Mouse (Mus musculus) testis, postnatal 14 days (tissue): ENCODE measurements around the gene Dst.

Source experiments
- DNase-seq: peaks from one replicate; pipeline ENCODE4 v3.0.0; 2021; ENCODE audit warnings: low spot score

Gene Dst

GRCm38 (mm10) chr1:33908191-33908962 is at the start of gene Dst:
Gene Dst, plus strand, starts transcription at chr1:33908225.
- DNase-seq = no peak

- no peak for DNase-seq
Measured at GRCm38 (mm10) chr1:33869031-33869430, 39.0 kb upstream of the Dst start.

GRCm38 (mm10) chr1:33869437-33869836 is 38.6 kb upstream of the Dst start:
- DNase-seq = no peak

- no peak for DNase-seq
Measured at GRCm38 (mm10) chr1:33873561-33873960, 34.5 kb upstream of the Dst start.

GRCm38 (mm10) chr1:33875691-33876090 is 32.3 kb upstream of the Dst start:
- peak; percentile 43 for DNase-seq

- no peak for DNase-seq
Measured at GRCm38 (mm10) chr1:33876416-33876815, 31.6 kb upstream of the Dst start.

- DNase-seq = no peak
Measured at GRCm38 (mm10) chr1:33878170-33878569, 29.9 kb upstream of the Dst start.

GRCm38 (mm10) chr1:33883102-33883839 is 24.8 kb upstream of the Dst start:
- peak; percentile 17 for DNase-seq

- no peak for DNase-seq
Measured at GRCm38 (mm10) chr1:33892784-33893183, 15.2 kb upstream of the Dst start.

GRCm38 (mm10) chr1:33896116-33896515 is 11.9 kb upstream of the Dst start:
- no peak for DNase-seq

GRCm38 (mm10) chr1:33896666-33897065 is 11.4 kb upstream of the Dst start:
- no peak for DNase-seq

GRCm38 (mm10) chr1:33897426-33897825 is 10.6 kb upstream of the Dst start:
- DNase-seq = no peak

GRCm38 (mm10) chr1:33898373-33898772 is 9.7 kb upstream of the Dst start:
- no peak for DNase-seq

GRCm38 (mm10) chr1:33900175-33900574 is 7.8 kb upstream of the Dst start:
- no peak for DNase-seq

- peak; percentile 17 for DNase-seq
Measured at GRCm38 (mm10) chr1:33903587-33903986, 4.4 kb upstream of the Dst start.

- DNase-seq = no peak
Measured at GRCm38 (mm10) chr1:33906216-33906615, 1.8 kb upstream of the Dst start.

GRCm38 (mm10) chr1:33906927-33907326 is 1.1 kb upstream of the Dst start:
- DNase-seq = no peak

GRCm38 (mm10) chr1:33907421-33908190 is 419 bp upstream of the Dst start, which contains the start of gene Bend6:
Gene Bend6, minus strand, starts transcription at chr1:33907816.
- peak; percentile 47 for DNase-seq

- DNase-seq = no peak
Measured at GRCm38 (mm10) chr1:33911589-33911988, 3.6 kb downstream of the Dst start.

- DNase-seq = no peak
Measured at GRCm38 (mm10) chr1:33916554-33916953, 8.5 kb downstream of the Dst start.

- DNase-seq = no peak
Measured at GRCm38 (mm10) chr1:33922975-33923374, 14.9 kb downstream of the Dst start.

- no peak for DNase-seq
Measured at GRCm38 (mm10) chr1:33925283-33925682, 17.3 kb downstream of the Dst start.

- DNase-seq = no peak
Measured at GRCm38 (mm10) chr1:33927466-33927865, 19.4 kb downstream of the Dst start.
